Mouse (Mus musculus): ENCODE measurements around the gene Ryr2. TPM values are rescaled to one million over a fixed set of nuclear protein-coding genes. Genes with fewer than 3 reads are reported as not detected.

The Ryr2 gene
- total RNA-seq, 2 experiments from 2014 or later, result 142 to 159 TPM

- no peak for DNase-seq (ENCODE audit: low spot score in 2 of 2)
- intact Hi-C loops (cut with DNase I), result no loop called here
Measured at GRCm38 (mm10) chr13:11533265-11533664, 573.5 kb downstream of the Ryr2 start.

GRCm38 (mm10) chr13:11532014-11532890 is 574.5 kb downstream of the Ryr2 start:
- no peak for DNase-seq (ENCODE audit: low spot score in 2 of 2)
- intact Hi-C loops (cut with DNase I), result no loop called here

- intact Hi-C loops (cut with DNase I), result no loop called here
Measured at GRCm38 (mm10) chr13:11523612-11524011, 583.1 kb downstream of the Ryr2 start.

GRCm38 (mm10) chr13:11520765-11521164 is 586.0 kb downstream of the Ryr2 start:
- intact Hi-C loops (cut with DNase I), result no loop called here
- no peak for DNase-seq (ENCODE audit: low spot score in 2 of 2)

More at GRCm38 (mm10) chr13:11523612-11524011, 583.1 kb downstream of the Ryr2 start:
- DNase-seq (ENCODE audit: low spot score in 2 of 2), result no peak

- no peak for DNase-seq (ENCODE audit: low spot score in 2 of 2)
- intact Hi-C loops (cut with DNase I), result no loop called here
Measured at GRCm38 (mm10) chr13:11511540-11512177, 595.1 kb downstream of the Ryr2 start.

Other genes starting within 250 kb of the Ryr2 start
- gene Mtr, start 151.2 kb upstream of the Ryr2 start, total RNA-seq (2021), result 10 to 100 TPM; 16.9 to 19.0 TPM
- 10 to 100 TPM; 19.0 to 21.3 TPM for gene Actn2, start 233.8 kb upstream of the Ryr2 start, total RNA-seq (2021)

All from left cerebral cortex, postnatal 14 days (tissue).